Mouse (Mus musculus): ENCODE results near the gene Pard6b.

Pard6b gene

GRCm38 (mm10) chr2:168059200-168059790 lies 21.5 kb upstream of the Pard6b start:
- no peak for DNase-seq (ENCODE audit: low read depth in 2 of 2, low spot score in 2 of 2)

- DNase-seq (ENCODE audit: low read depth in 2 of 2, low spot score in 2 of 2): no peak
Measured at GRCm38 (mm10) chr2:168063712-168064111, 17.1 kb upstream of the Pard6b start.

DNA sequence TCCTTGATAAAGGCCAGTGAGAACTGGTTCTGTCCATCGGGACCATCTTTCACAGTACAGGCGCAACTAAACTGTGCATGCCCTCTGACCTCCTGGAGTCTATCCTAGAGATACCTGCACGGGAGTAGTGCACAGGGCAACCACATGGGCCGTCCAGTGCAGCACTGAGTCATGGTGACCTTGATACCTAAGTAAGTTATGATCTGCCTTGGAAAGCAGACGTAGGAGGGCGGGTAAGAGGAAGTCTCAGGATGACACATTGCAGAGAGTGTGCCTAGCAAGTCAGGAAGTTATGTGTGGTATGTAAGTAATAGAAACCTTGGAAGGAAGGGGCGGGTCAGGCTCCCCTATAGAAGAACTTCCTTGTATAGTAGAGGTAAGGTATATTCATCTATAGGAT lies 15.3 kb upstream of the Pard6b start:
- no peak for DNase-seq (ENCODE audit: low read depth in 2 of 2, low spot score in 2 of 2)

- DNase-seq (ENCODE audit: low read depth in 2 of 2, low spot score in 2 of 2): no peak
Measured at GRCm38 (mm10) chr2:168066783-168067182, 14.0 kb upstream of the Pard6b start.

GRCm38 (mm10) chr2:168070425-168070824 lies 10.4 kb upstream of the Pard6b start:
- DNase-seq (ENCODE audit: low read depth in 2 of 2, low spot score in 2 of 2): no peak

DNA sequence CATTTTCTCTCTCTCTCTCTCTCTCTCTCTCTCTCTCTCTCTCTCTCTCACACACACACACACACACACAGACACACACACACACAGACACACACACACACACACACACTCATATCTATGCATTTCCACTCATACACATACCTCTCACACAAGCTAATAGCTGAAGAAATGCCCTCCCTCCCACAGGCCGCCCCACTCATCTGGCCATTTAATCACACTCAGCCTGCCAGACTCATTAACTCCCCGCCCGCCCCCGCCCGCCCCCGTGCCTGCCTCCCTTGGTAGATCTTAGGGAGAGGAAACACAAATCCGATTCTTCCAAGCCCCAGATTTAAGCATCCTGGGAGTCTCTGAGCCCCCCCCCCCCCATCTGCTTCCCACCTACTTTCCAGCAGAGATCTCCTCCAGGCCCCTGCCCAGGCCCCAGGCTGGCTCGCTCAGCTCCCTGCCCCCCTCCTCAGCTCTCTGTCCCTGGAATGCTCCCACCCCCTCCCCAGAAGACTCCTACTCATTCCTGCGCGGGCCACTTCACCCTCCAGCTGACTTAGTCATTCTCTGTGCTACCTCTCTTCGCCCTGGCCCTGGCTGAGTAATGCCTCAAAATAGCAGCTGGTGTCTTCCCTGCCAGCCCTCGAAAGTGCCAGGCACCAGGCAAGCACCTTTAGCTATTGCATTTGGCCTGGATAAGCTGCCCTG lies 8.2 kb upstream of the Pard6b start:
- DNase-seq (ENCODE audit: low read depth in 2 of 2, low spot score in 2 of 2): no peak

GRCm38 (mm10) chr2:168073722-168074121 lies 7.1 kb upstream of the Pard6b start:
- DNase-seq (ENCODE audit: low read depth in 2 of 2, low spot score in 2 of 2): no peak

- DNase-seq (ENCODE audit: low read depth in 2 of 2, low spot score in 2 of 2): no peak
Measured at GRCm38 (mm10) chr2:168074457-168074856, 6.3 kb upstream of the Pard6b start.

- DNase-seq (ENCODE audit: low read depth in 2 of 2, low spot score in 2 of 2): no peak
Measured at GRCm38 (mm10) chr2:168076840-168077576, 3.8 kb upstream of the Pard6b start.

- DNase-seq (ENCODE audit: low read depth in 2 of 2, low spot score in 2 of 2): no peak
Measured at GRCm38 (mm10) chr2:168078107-168078830, 2.5 kb upstream of the Pard6b start.

DNA sequence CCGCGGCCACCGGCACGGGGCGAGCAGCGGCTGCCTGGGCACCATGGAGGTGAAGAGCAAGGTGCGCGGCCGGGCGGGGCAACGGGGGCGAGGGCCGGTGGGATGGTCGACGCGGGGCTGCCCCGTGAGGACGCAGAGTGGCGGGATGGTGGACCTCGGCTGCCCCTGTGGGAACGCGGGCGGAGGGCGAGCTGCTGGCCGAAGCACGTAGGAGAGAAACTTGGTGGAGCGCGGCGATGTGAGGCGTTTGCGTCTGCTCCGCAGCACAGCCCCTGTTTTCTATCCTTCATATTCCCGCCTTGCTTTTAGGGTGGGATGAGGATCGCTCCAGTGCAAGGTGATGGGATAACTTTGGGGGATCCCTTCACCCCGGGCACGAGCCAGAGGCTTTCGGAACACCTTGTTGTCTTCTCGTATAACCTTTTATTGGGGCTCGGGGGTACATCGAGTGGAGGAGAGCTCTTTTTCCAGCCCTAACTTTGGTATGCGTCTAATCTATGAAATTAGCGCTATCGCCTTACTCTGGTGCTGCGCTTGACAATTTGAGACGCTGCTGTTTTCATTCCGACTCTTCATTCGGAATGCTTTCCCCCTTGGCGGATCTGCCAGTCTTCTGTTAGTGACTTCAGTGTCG lies 612 bp downstream of the Pard6b start:
- DNase-seq (ENCODE audit: low read depth in 2 of 2, low spot score in 2 of 2): peak; percentile 13 to 23

- DNase-seq (ENCODE audit: low read depth in 2 of 2, low spot score in 2 of 2): no peak
Measured at GRCm38 (mm10) chr2:168081933-168082306, 1.1 kb downstream of the Pard6b start.

DNA sequence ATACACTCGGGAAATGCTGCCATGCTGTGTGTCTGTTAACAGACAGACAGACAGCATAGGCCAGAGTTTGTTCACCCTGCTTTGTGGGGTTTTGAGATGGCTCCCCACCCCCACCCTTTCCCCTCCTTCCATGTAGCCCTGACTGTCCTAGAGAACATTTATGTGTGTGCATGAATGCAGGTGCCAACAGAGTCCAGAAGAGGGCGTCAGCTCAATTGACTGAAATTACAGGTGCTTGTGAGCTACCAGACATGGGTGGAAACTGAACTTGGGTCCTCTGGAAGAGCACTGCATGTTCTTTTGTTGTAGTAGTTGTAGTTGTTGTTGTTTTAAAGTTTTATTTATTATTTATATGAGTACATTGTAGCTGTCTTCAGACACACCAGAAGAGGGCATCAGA lies 2.8 kb downstream of the Pard6b start:
- no peak for DNase-seq (ENCODE audit: low read depth in 2 of 2, low spot score in 2 of 2)

DNA sequence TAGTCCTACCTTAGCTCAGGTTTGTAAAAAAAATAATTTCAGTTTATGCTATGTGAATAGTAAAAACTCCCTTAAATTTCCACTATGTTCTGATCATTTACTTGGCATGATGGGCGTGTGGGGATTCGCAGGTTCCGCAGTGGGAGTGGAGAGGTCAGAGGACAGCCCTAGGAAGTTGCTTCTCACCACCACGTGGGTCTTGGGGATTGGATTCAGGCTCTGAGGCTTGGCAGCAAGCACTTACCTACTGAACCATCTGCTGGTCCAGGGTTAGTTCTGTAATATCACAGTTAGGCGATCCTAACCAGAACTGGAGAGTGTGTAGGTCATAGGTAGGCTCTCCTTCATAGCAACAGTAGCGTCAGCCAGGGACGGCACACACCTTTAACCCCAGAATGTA lies 3.4 kb downstream of the Pard6b start:
- no peak for DNase-seq (ENCODE audit: low read depth in 2 of 2, low spot score in 2 of 2)

GRCm38 (mm10) chr2:168085621-168086265 lies 4.9 kb downstream of the Pard6b start:
- DNase-seq (ENCODE audit: low read depth in 2 of 2, low spot score in 2 of 2): no peak

GRCm38 (mm10) chr2:168086318-168086717 lies 5.5 kb downstream of the Pard6b start:
- no peak for DNase-seq (ENCODE audit: low read depth in 2 of 2, low spot score in 2 of 2)

- DNase-seq (ENCODE audit: low read depth in 2 of 2, low spot score in 2 of 2): no peak
Measured at GRCm38 (mm10) chr2:168086839-168087238, 6.0 kb downstream of the Pard6b start.

DNA sequence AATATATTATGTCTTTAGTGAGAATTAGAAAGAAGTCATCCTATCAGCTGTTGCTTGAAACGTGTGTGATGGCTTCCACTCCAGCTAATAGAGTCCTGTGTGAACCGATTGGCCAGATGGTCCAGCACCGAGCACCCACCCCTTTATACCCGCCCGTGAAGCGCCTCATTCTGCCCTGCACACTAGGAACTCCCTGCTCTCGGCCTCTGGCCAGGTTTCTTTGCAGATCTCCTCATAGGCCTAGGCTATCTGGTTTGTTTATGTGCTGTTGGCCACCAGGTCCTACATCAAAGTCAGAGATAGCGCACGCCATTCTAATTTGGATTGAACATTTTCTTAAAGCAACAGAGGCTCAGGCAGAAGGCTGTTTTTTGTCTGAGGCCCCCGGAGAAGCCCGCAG lies 10.8 kb downstream of the Pard6b start:
- no peak for DNase-seq (ENCODE audit: low read depth in 2 of 2, low spot score in 2 of 2)

- no peak for DNase-seq (ENCODE audit: low read depth in 2 of 2, low spot score in 2 of 2)
Measured at GRCm38 (mm10) chr2:168093077-168093476, 12.3 kb downstream of the Pard6b start.

GRCm38 (mm10) chr2:168095077-168095476 lies 14.3 kb downstream of the Pard6b start:
- DNase-seq (ENCODE audit: low read depth in 2 of 2, low spot score in 2 of 2): no peak

- no peak for DNase-seq (ENCODE audit: low read depth in 2 of 2, low spot score in 2 of 2)
Measured at GRCm38 (mm10) chr2:168096487-168096886, 15.7 kb downstream of the Pard6b start.
